Mouse (Mus musculus): Measurements from ENCODE around the gene Fxyd1. TPM values are rescaled to one million over a fixed set of nuclear protein-coding genes. Genes with fewer than 3 reads are reported as not detected.

Fxyd1 gene
- 100 to 1,000 TPM in 1 of 2 experiments, 10 to 100 TPM in 1; 90.9 to 114 TPM for total RNA-seq (2021)
- long read RNA-seq, experiment 1, transcript Fxyd1-212 (8 exons, 568 nt): minor isoform, 13 of 192 reads
- long read RNA-seq, experiment 1, transcript Fxyd1-213 (3 exons, 255 nt): major isoform, 132 of 192 reads
- long read RNA-seq, experiment 1, transcript Fxyd1-203 (8 exons, 492 nt): minor isoform, 15 of 192 reads
- long read RNA-seq, experiment 1, partial matches to known transcripts: 19 of 192 reads
- long read RNA-seq, experiment 1, other reads (novel, unspliced or antisense): 8 of 192 reads
- long read RNA-seq, experiment 2, transcript Fxyd1-213 (3 exons, 255 nt): major isoform, 138 of 199 reads
- long read RNA-seq, experiment 2, transcript Fxyd1-212 (8 exons, 568 nt): minor isoform, 23 of 199 reads
- long read RNA-seq, experiment 2, transcript Fxyd1-203 (8 exons, 492 nt): minor isoform, 12 of 199 reads
- long read RNA-seq, experiment 2, partial matches to known transcripts: 15 of 199 reads
- long read RNA-seq, experiment 2, other reads (novel, unspliced or antisense): 5 of 199 reads

GRCm38 (mm10) chr7:31057071-31057470, at the start of gene Fxyd1:
Gene Fxyd1 (minus strand): TSS chr7:31057199.
- Histone ChIP-seq H3K4me3 (no peak within 1 kb of the TSS), H3K27ac (peak within 1 kb of the TSS; percentile 18; the same call in 1 of the 2 replicates)
- no peak for DNase-seq (ENCODE audit: low spot score in 2 of 2)
- no peak for TF ChIP-seq CTCF (conservative IDR thresholded peaks at IDR 0.05)

DNA sequence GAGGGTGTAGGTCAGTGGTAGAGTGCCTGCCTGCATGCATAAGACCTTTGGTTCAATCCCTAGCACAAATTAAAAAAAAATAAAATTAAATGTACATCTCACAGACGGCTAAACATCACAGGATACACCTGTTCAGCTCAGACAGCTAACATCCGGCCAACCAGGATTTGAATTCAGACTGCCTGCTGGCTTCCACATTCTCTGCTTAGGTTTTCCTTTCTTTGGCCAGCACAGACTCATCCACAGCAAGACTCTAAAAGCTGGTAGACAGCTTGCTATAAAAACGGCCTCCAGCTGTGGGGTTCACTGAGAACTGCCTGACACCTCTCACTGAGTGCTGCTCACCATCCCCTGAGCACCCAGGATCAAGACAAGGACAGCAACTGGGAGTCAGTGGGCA, 49.2 kb upstream of the Fxyd1 start:
- TF ChIP-seq CTCF (conservative IDR thresholded peaks at IDR 0.05): no peak
- Histone ChIP-seq H3K27ac (no peak overlapping the region), H3K4me3 (no peak overlapping the region)
- DNase-seq (ENCODE audit: low spot score in 2 of 2): no peak

GRCm38 (mm10) chr7:31105061-31105768, 48.2 kb upstream of the Fxyd1 start:
- peak overlapping the region; percentile 43; the same call in 1 of the 2 replicates for H3K27ac ChIP-seq
- no peak overlapping the region for H3K4me3 ChIP-seq
- peak in 1 of 2 experiments; percentile 60 for DNase-seq (ENCODE audit: low spot score in 2 of 2)
- TF ChIP-seq CTCF (conservative IDR thresholded peaks at IDR 0.05): peak; percentile 82

DNA sequence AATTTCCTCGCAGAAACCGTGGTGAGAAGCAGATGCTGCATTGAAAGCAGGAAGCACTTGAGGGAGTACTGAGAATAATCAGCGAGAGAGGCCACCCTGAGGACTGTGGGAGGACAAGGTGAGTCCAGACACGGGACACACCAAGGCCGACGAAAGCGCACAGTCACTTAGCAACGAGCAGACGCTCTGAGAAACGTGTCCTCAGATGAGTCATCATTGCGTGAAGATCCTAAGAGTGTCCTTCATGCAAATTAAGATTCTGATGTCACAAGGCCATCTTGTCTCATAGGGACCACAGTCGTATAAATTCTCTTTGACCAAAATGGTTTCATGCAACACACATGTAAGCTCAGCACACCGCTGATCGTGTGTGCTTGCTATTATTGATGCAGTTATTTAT, 43.8 kb upstream of the Fxyd1 start:
- no peak overlapping the region for H3K27ac ChIP-seq
- H3K4me3 ChIP-seq: no peak overlapping the region
- DNase-seq (ENCODE audit: low spot score in 2 of 2): no peak
- TF ChIP-seq CTCF (conservative IDR thresholded peaks at IDR 0.05): no peak

DNA sequence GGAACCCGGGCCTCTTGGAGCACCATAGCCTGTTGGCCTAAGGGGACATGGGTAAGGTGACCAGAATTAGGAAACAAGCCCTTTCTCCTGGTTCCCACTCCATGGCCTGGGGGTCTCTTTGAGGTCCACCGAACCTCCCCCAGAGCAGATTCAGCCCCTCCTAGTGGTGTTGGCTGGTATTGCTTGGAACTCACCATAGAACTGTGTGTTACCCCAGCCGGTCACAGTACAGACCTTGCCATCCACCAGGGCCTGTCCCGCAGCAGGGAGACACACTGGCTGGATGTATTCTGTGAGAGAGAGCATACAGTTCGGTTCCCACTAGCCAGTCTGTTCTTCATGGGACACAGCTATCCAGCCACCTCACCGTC, 42.6 kb upstream of the Fxyd1 start:
- TF ChIP-seq CTCF (conservative IDR thresholded peaks at IDR 0.05): peak; percentile 64
- Histone ChIP-seq H3K27ac (no peak overlapping the region), H3K4me3 (no peak overlapping the region)
- no peak for DNase-seq (ENCODE audit: low spot score in 2 of 2)

DNA sequence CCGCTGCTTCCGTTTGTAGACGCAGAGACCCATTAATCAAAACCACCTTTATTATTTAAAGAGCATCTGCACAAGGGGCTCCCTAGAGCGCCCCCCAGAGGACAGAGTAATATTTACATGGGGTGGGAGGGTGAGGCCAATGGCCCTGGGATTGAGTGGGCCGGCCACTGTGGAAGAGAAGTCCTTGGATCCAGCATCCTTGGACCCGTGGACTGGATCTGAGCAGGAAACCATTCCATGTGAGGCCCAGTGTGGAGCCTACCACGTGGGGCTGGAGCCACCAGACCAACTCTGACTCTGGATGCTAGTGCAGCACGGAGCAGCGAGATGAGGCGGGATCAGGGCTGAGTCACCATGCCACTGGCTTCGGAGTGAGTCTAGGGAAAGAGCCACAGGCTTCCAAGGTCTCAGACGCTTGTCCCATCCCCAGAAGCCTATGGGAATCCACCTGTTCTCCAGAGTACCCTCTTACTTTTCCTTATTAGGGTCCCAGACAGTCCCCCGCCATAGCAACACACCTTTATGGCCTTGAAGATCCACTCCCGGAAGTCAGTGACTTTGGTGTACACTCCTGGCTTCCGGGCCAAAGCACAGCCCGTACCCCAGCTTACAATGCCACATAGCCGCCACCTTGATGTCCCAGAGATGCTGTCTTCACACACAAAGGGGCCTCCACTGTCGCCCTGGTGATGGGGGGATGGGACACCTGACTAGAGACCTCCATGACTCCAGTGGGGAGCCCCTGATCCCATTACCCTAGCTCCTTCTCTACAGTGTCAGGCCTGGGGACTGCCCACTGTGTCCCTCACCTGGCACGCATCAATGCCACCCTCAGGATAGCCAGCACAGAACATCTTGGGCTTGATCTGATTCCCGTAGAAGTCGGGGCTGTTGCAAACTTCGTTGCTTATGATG, 42.0 kb upstream of the Fxyd1 start:
- no peak for DNase-seq (ENCODE audit: low spot score in 2 of 2)
- H3K4me3 ChIP-seq: no peak overlapping the region
- H3K27ac ChIP-seq: no peak overlapping the region
- TF ChIP-seq CTCF (conservative IDR thresholded peaks at IDR 0.05): peak; percentile 69

GRCm38 (mm10) chr7:31097583-31098248, 40.7 kb upstream of the Fxyd1 start:
- peak overlapping the region; percentile 28; the same call in 1 of the 2 replicates for H3K4me3 ChIP-seq
- TF ChIP-seq CTCF (conservative IDR thresholded peaks at IDR 0.05): peak; percentile 91
- DNase-seq (ENCODE audit: low spot score in 2 of 2): peak; percentile 91 to 92
- H3K27ac ChIP-seq: peak overlapping the region; percentile 58; the same call in 1 of the 2 replicates

DNA sequence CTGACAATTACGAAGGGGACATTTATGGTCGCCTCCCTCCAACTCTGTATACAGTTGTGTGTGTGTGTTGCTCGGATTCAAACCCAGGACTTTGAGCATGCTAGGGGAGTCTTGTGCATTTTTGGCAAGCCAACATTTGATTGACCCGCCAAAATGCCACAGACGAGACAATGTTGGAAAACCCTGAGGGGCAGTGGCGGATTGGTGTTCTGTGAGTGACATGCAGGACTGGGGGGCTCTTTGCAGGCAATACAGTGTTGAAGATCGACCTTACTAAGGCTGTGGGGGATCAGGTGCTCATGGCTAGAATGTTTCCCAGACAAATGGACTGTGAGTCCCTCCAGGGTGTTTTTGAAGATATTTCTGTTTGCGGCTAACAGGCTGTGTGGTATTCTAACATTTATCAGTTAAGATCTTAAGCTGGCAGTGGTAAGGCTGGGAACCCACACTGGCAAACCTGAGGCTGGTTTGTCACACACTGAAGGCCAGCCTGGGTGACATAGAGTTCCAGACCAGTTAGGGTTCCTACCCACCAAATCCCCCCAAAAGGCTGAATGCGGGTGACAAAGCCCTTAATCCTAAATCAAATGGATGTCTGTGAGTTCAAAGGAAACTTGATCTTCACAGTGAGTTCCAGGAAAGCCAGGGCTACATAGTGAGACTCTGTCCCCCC, 40.0 kb upstream of the Fxyd1 start:
- TF ChIP-seq CTCF (conservative IDR thresholded peaks at IDR 0.05): no peak
- no peak for DNase-seq (ENCODE audit: low spot score in 2 of 2)
- H3K27ac ChIP-seq: no peak overlapping the region
- no peak overlapping the region for H3K4me3 ChIP-seq

DNA sequence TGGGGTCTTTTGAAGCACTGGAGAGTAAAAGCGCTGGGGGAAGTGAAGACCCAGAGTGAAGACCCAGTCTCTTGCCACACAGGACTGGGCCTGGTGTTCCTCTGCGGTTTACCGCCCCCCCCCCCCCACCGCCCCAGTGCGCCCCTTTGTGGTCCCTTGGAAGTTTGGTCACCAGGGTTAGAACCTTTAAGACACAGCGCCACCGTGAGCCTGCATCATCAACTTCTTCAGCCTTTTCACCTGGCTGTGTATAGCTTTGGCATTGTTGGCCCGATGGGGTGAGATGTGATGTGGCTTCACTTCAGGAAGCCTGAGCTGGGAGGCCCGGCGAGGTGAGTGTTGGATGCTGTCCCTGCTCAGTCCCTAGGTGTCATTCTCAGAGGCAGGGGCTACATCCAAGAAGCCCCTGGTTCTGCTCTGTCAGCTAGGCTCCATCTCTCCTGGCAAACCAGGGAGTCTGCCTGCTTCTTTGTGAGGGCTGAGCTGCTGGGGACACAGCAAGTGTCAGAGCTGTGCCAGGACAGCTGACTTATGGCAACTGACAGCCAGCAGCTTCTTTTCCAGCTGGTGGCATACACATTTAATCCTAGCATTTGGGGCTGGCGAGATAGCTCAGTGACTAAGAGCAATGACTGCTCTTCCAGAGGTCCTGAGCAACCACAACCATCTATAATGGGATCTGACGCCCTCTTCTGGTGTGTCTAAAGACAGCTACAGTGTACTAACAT, 37.9 kb upstream of the Fxyd1 start:
- Histone ChIP-seq H3K4me3 (no peak overlapping the region), H3K27ac (peak overlapping the region; percentile 55; the same call in 1 of the 2 replicates)
- peak; percentile 46 for TF ChIP-seq CTCF (conservative IDR thresholded peaks at IDR 0.05)
- no peak for DNase-seq (ENCODE audit: low spot score in 2 of 2)

DNA sequence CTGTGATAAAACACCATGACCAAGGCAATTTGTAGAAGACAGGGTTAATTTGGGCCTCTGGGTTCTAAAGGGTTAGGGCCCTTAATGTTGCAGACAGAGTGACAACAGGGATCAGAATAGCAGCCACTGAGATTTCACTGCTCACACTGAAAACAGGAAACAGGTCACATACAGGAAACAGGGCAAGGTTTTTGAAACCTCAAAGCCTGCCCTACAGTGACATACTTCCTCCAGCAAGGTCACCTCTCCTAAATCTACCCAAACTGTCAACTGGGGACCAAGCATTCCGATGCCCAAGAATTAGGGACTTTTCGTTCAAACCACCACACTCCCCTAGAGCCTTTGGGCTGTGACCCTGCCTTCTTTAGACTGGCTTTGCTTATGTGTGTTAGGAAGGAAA, 32.7 kb upstream of the Fxyd1 start:
- H3K27ac ChIP-seq: peak overlapping the region; percentile 90; the same call in 1 of the 2 replicates
- DNase-seq (ENCODE audit: low spot score in 2 of 2): no peak
- no peak for TF ChIP-seq CTCF (conservative IDR thresholded peaks at IDR 0.05)
- no peak overlapping the region for H3K4me3 ChIP-seq

- no peak for TF ChIP-seq CTCF (conservative IDR thresholded peaks at IDR 0.05)
- peak overlapping the region; percentile 90; the same call in 1 of the 2 replicates for H3K27ac ChIP-seq
- no peak for DNase-seq (ENCODE audit: low spot score in 2 of 2)
- no peak overlapping the region for H3K4me3 ChIP-seq
These were observed 31.2 kb upstream of the Fxyd1 start for GRCm38 (mm10) chr7:31088206-31088605.
